Mouse (Mus musculus): ENCODE measurements at regions not wholly inside any gene's neighbourhood (a gene's known extent, or its start where the extent isn't known, plus 50 kb on each side); places are given as distances from the start of the nearest gene placed in this dataset.
"Not testable (repeated sequence)": the region's sequence is repeated elsewhere in the genome, so short reads cannot be mapped to it uniquely, and the experiment has no call there.

GRCm38 (mm10) chr16:30799699-30800483, 200.4 kb downstream of the Fam43a start:
- no peak for DNase-seq (ENCODE audit: extremely low spot score)

GRCm38 (mm10) chr16:30804018-30804417, 204.5 kb downstream of the Fam43a start:
- no peak for DNase-seq (ENCODE audit: extremely low spot score)

- DNase-seq (ENCODE audit: extremely low spot score) = not testable (repeated sequence)
Observed at GRCm38 (mm10) chr16:30806206-30806605, 206.7 kb downstream of the Fam43a start.

GRCm38 (mm10) chr16:30818541-30819120, 219.1 kb downstream of the Fam43a start:
- no peak for DNase-seq (ENCODE audit: extremely low spot score)

- DNase-seq (ENCODE audit: extremely low spot score) = no peak
Observed at GRCm38 (mm10) chr16:30819342-30819741, 219.8 kb downstream of the Fam43a start.

GRCm38 (mm10) chr16:30820234-30820633, 220.7 kb downstream of the Fam43a start:
- DNase-seq (ENCODE audit: extremely low spot score) = no peak

- no peak for DNase-seq (ENCODE audit: extremely low spot score)
Observed at GRCm38 (mm10) chr16:30820761-30821160, 221.2 kb downstream of the Fam43a start.

GRCm38 (mm10) chr16:30821191-30821910, 221.8 kb downstream of the Fam43a start:
- DNase-seq (ENCODE audit: extremely low spot score) = peak; percentile 84

- peak; percentile 26 for DNase-seq (ENCODE audit: extremely low spot score)
Observed at GRCm38 (mm10) chr16:30821911-30822578, 222.5 kb downstream of the Fam43a start.

- DNase-seq (ENCODE audit: extremely low spot score) = no peak
Observed at GRCm38 (mm10) chr16:30826128-30826527, 226.6 kb downstream of the Fam43a start.

- DNase-seq (ENCODE audit: extremely low spot score) = no peak
Observed at GRCm38 (mm10) chr16:30827901-30828608, 228.5 kb downstream of the Fam43a start.

GRCm38 (mm10) chr16:30834561-30834960, 235.0 kb downstream of the Fam43a start:
- no peak for DNase-seq (ENCODE audit: extremely low spot score)

- no peak for DNase-seq (ENCODE audit: extremely low spot score)
Observed at GRCm38 (mm10) chr16:30835678-30836077, 236.2 kb downstream of the Fam43a start.

- DNase-seq (ENCODE audit: extremely low spot score) = no peak
Observed at GRCm38 (mm10) chr16:30842831-30843230, 238.4 kb downstream of the Xxylt1 start.

- DNase-seq (ENCODE audit: extremely low spot score) = no peak
Observed at GRCm38 (mm10) chr16:30852595-30852994, 228.6 kb downstream of the Xxylt1 start.

- no peak for DNase-seq (ENCODE audit: extremely low spot score)
Observed at GRCm38 (mm10) chr16:30854716-30855115, 226.5 kb downstream of the Xxylt1 start.

- DNase-seq (ENCODE audit: extremely low spot score) = no peak
Observed at GRCm38 (mm10) chr16:30857656-30858055, 223.6 kb downstream of the Xxylt1 start.

- no peak for DNase-seq (ENCODE audit: extremely low spot score)
Observed at GRCm38 (mm10) chr16:30869136-30869909, 211.9 kb downstream of the Xxylt1 start.

GRCm38 (mm10) chr16:30870110-30870509, 211.1 kb downstream of the Xxylt1 start:
- peak; percentile 32 for DNase-seq (ENCODE audit: extremely low spot score)

- DNase-seq (ENCODE audit: extremely low spot score) = no peak
Observed at GRCm38 (mm10) chr16:30870676-30871075, 210.6 kb downstream of the Xxylt1 start.

- DNase-seq (ENCODE audit: extremely low spot score) = no peak
Observed at GRCm38 (mm10) chr16:30872147-30872546, 209.1 kb downstream of the Xxylt1 start.

All from embryo, embryonic 9.5 days (tissue).